In the genomic region with DNA sequence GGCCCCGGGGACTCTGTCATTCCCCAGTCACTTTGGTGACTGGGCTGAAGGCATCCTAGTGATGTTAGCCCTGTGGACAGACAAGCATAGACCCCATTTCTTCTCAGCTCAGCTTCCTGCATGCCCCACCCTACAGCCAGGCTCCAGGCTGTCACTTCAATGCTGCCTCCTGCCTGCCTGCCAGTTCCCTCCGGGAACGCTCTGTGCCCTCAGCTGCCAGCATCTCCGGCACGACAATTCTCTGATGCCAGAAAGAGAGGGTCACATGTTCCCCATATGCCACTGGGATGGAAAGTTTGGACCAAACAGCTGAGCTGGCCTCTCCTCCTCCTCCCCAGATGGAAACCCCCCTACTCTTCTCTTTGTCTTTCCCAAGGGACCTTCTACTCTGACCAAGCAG, we compare ENCODE assay signal across 19 mouse cellular contexts. TPM values are rescaled to one million over a fixed set of nuclear protein-coding genes. Genes with fewer than 3 reads are reported as not detected.
DNase-seq lines count a peak whose midpoint lies in the region; ATAC-seq and TF ChIP-seq lines count a peak whose summit lies in the region.
"Had no signal": no experiment of that assay in that cellular context is flagged by ENCODE, and none has a peak within 500 bp of the region (broad histone marks: within the 10 kb centered on the region; RNA-seq: fewer than 3 reads in every experiment).

No protein-coding gene starts in this region.

- no peak for ATAC-seq in hindbrain, embryonic 12.5 days (ENCODE audit: low FRiP score)
- no peak for ATAC-seq in liver, postnatal 0 days
- ATAC-seq: intestine, embryonic 16.5 days had no signal

- no peak for TF ChIP-seq EP300 in liver, postnatal 0 days (IDR thresholded peaks at IDR 0.05; ENCODE audit: low read depth)

- no peak overlapping the region for H3K4me3 ChIP-seq in hindbrain, embryonic 10.5 days
- H3K4me3 ChIP-seq in hindbrain, embryonic 12.5 days = no peak overlapping the region
- H3K4me3 ChIP-seq in liver, postnatal 0 days (ENCODE audit: low read depth, low read length) = no peak overlapping the region
- H3K4me3 ChIP-seq: heart, embryonic 15.5 days; stomach, embryonic 15.5 days had no signal

- peaks cover 10% of the 10 kb centered on the region for H3K27me3 ChIP-seq in hindbrain, embryonic 10.5 days (ENCODE audit: insufficient read depth, poor library complexity, severe bottlenecking)
- H3K27me3 ChIP-seq in hindbrain, embryonic 12.5 days = no peaks in the 10 kb centered on the region
- H3K27me3 ChIP-seq in liver, postnatal 0 days (ENCODE audit: insufficient read depth, low read length) = no peaks in the 10 kb centered on the region
- H3K27me3 ChIP-seq: stomach, embryonic 15.5 days had no signal

- WGBS in hindbrain, embryonic 10.5 days = 84% methylated on average over 5 of the region's 5 CpGs
- WGBS in hindbrain, embryonic 12.5 days = 62% methylated on average over 5 of the region's 5 CpGs
- WGBS in liver, postnatal 0 days (ENCODE audit: insufficient replicate concordance) = 83% methylated on average over 5 of the region's 5 CpGs

- H3K36me3 ChIP-seq in hindbrain, embryonic 10.5 days = no peaks in the 10 kb centered on the region
- no peaks in the 10 kb centered on the region for H3K36me3 ChIP-seq in hindbrain, embryonic 12.5 days
- H3K36me3 ChIP-seq in liver, postnatal 0 days (replicated peaks; ENCODE audit: insufficient read depth, low read length) = no peaks in the 10 kb centered on the region
- H3K36me3 ChIP-seq: G1E; heart, embryonic 15.5 days; stomach, embryonic 15.5 days had no signal

- H3K4me1 ChIP-seq in hindbrain, embryonic 10.5 days (replicated peaks) = peaks cover 32% of the 10 kb centered on the region
- H3K4me1 ChIP-seq in hindbrain, embryonic 12.5 days = peaks cover 14% of the 10 kb centered on the region
- no peaks in the 10 kb centered on the region for H3K4me1 ChIP-seq in liver, postnatal 0 days (ENCODE audit: insufficient read depth)

- DNase-seq in hindbrain, embryonic 10.5 days (ENCODE audit: low spot score) = no peak
- DNase-seq in right cerebral cortex, adult 18-20 months = peak; percentile 28
- DNase-seq in right cerebral cortex, postnatal 14 days = no peak
- peak; percentile 44 to 46 for DNase-seq in cerebellum, postnatal 14 days
- DNase-seq in layer of hippocampus, postnatal 14 days (ENCODE audit: low spot score in 2 of 2) = peak; percentile 54 to 81
- DNase-seq in liver, postnatal 0 days = no peak
- no peak for DNase-seq in kidney, adult 11 months
- DNase-seq: adrenal gland, adult 2 months; heart, adult 11 months; kidney, postnatal 10 days; liver; lung, embryonic 14.5 days; spleen, adult 18-20 months; thymus, postnatal 14 days had no signal

- H3K4me2 ChIP-seq in hindbrain, embryonic 12.5 days (replicated peaks) = no peak overlapping the region
- H3K4me2 ChIP-seq in liver, postnatal 0 days (ENCODE audit: low read depth, low read length) = no peak overlapping the region
- H3K4me2 ChIP-seq: heart, embryonic 15.5 days; lung, embryonic 14.5 days; stomach, embryonic 15.5 days had no signal

- no peak overlapping the region for H3K9ac ChIP-seq in hindbrain, embryonic 12.5 days
- H3K9ac ChIP-seq in liver, postnatal 0 days (replicated peaks) = no peak overlapping the region
- H3K9ac ChIP-seq: heart, embryonic 15.5 days; lung, embryonic 14.5 days; stomach, embryonic 15.5 days had no signal

- H3K27ac ChIP-seq in hindbrain, embryonic 10.5 days = peak overlapping the region; percentile 50; the same call in 1 of the 2 replicates
- H3K27ac ChIP-seq in hindbrain, embryonic 12.5 days = no peak overlapping the region
- H3K27ac ChIP-seq in liver, postnatal 0 days (ENCODE audit: low read depth) = no peak overlapping the region
- H3K27ac ChIP-seq: heart, embryonic 15.5 days; stomach, embryonic 15.5 days had no signal

- no peak for TF ChIP-seq CTCF in liver, postnatal 0 days (IDR thresholded peaks at IDR 0.05; ENCODE audit: low read depth)

- no peaks in the 10 kb centered on the region for H3K9me3 ChIP-seq in hindbrain, embryonic 10.5 days
- no peaks in the 10 kb centered on the region for H3K9me3 ChIP-seq in hindbrain, embryonic 12.5 days (replicated peaks)
- H3K9me3 ChIP-seq in liver, postnatal 0 days (ENCODE audit: low read length) = no peaks in the 10 kb centered on the region
- H3K9me3 ChIP-seq: G1E; heart, embryonic 15.5 days; stomach, embryonic 15.5 days had no signal

RNA-seq across cellular contexts. Expression of gene Tspan18, which starts 49.5 kb away (rescaled TPM):
- polyA plus RNA-seq in hindbrain, embryonic 10.5 days (2016; fragmentation: Nextera tagmentation; extraction: Ambion mirVana) = 48.6 and 55.1 TPM in 2 replicates
- polyA plus RNA-seq in hindbrain, embryonic 12.5 days (2016; fragmentation: Nextera tagmentation; extraction: Ambion mirVana) = 34.2 and 39.0 TPM in 2 replicates
- total RNA-seq in layer of hippocampus, postnatal 14 days (2021) = 10 to 100 TPM; 46.6 to 52.3 TPM
- 2.6 and 2.8 TPM in 2 replicates for polyA plus RNA-seq in liver, postnatal 0 days (2015; fragmentation: Nextera tagmentation; extraction: Ambion mirVana)

Comparison
In these comparisons a context has a peak if more than half of its experiments do, and no peak if none do; other contexts are left out.
1. DNase-seq: peak in right cerebral cortex, adult 18-20 months (single experiment), cerebellum, postnatal 14 days (2 of 2) and layer of hippocampus, postnatal 14 days (2 of 2); none in hindbrain, embryonic 10.5 days (single experiment), right cerebral cortex, postnatal 14 days (single experiment), liver, postnatal 0 days (single experiment) and kidney, adult 11 months (single experiment).